Mouse (Mus musculus) heart, embryonic 15.5 days (tissue): Measurements from ENCODE around the gene Adcy9. TPM values are rescaled to one million over a fixed set of nuclear protein-coding genes. Genes with fewer than 3 reads are reported as not detected.

Experiments
- ATAC-seq: fragments of 200-750 bp; cut with Nextera tagmentation; replicated peaks from 2 replicates; pipeline ENCODE4 v1.8.0; 2017; ENCODE audit warnings: low read depth, moderate TSS enrichment; ENCODE audit not compliant: insufficient number of reproducible peaks, insufficient read depth, low FRiP score
- H3K27ac ChIP-seq: fragments of 300-500 bp; sonication (generic); 2 replicates; pipeline ENCODE4 v1.5.1; 2015; ENCODE audit warnings: mild to moderate bottlenecking, inconsistent platforms
- H3K27me3 ChIP-seq: fragments of 300-500 bp; sonication (generic); 2 replicates; pipeline ENCODE4 v1.6.1; 2015; ENCODE audit warnings: inconsistent platforms
- H3K36me3 ChIP-seq: fragments of 300-500 bp; sonication (generic); 2 replicates; pipeline ENCODE4 v1.6.1; 2015; ENCODE audit warnings: mild to moderate bottlenecking, inconsistent platforms
- H3K4me1 ChIP-seq: fragments of 300-500 bp; sonication (generic); replicated peaks from 2 replicates; pipeline ENCODE4 v1.6.1; 2015; ENCODE audit warnings: inconsistent platforms
- H3K4me2 ChIP-seq: fragments of 300-500 bp; sonication (generic); 2 replicates; pipeline ENCODE4 v1.6.1; 2015; ENCODE audit warnings: inconsistent platforms, mild to moderate bottlenecking, moderate library complexity
- H3K4me3 ChIP-seq: fragments of 300-500 bp; sonication (generic); 2 replicates; pipeline ENCODE4 v1.5.1; 2015; ENCODE audit warnings: mild to moderate bottlenecking, inconsistent platforms
- H3K9ac ChIP-seq: fragments of 300-500 bp; sonication (generic); 2 replicates; pipeline ENCODE4 v1.6.1; 2015; ENCODE audit warnings: mild to moderate bottlenecking, inconsistent platforms
- H3K9me3 ChIP-seq: fragments of 300-500 bp; sonication (generic); replicated peaks from 2 replicates; pipeline ENCODE4 v1.6.1; 2016; ENCODE audit warnings: inconsistent platforms
- WGBS: fragments of 180-500 bp; shearing (Covaris S2); methylation state at CpG from one replicate; pipeline ENCODE4 v1.1.7; 2015; ENCODE audit warnings: mixed read lengths; 5-methylcytosine and 5-hydroxymethylcytosine counted together
- polyA plus RNA-seq: library from polyadenylated mRNA; unstranded; fragments of >200 nt; fragmentation: Nextera tagmentation; extraction: Ambion mirVana; gene quantifications from 2 replicates; pipeline ENCODE4 v1.2.1, GENCODE M21; 2015

Gene Adcy9
- polyA plus RNA-seq, 1 experiment from 2014 or later, result 1.1 TPM

GRCm38 (mm10) chr16:4312018-4312417 lies 108.3 kb downstream of the Adcy9 start:
- Histone ChIP-seq H3K9me3 (no peaks in the 10 kb centered on the region), H3K4me3 (no peak overlapping the region), H3K27ac (no peak overlapping the region), H3K9ac (no peak overlapping the region), H3K27me3 (no peaks in the 10 kb centered on the region), H3K36me3 (no peaks in the 10 kb centered on the region), H3K4me1 (no peaks in the 10 kb centered on the region), H3K4me2 (no peak overlapping the region)
- ATAC-seq, result no peak
- WGBS, result 51% methylated on average over 2 of the region's 2 CpGs

DNA sequence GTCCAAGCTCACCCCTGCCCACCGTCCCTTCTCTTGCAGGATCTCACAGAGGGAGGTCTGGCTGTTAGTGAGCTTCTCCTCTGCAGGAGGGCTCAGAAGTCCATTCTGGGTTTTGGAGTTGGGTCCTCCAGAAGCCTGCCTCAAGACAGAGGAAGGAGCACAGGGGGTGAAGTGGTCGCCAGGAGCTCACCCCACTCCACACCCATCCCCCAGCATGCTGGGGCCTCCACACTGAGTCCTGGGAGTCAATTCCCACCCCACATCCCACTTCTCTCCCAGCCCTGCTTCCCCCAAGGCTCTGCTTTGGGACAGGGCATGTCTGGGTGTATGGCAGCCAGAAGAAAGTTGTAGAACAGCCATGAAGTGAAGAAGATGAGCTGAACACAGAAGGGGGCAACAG lies 108.7 kb downstream of the Adcy9 start:
- no peak overlapping the region for H3K4me2 ChIP-seq
- no peaks in the 10 kb centered on the region for H3K27me3 ChIP-seq
- H3K9me3 ChIP-seq, result no peaks in the 10 kb centered on the region
- no peak for ATAC-seq
- no peaks in the 10 kb centered on the region for H3K36me3 ChIP-seq
- H3K27ac ChIP-seq, result no peak overlapping the region
- no peak overlapping the region for H3K4me3 ChIP-seq
- no peak overlapping the region for H3K9ac ChIP-seq
- no peaks in the 10 kb centered on the region for H3K4me1 ChIP-seq
- WGBS, result 46% methylated on average over 2 of the region's 2 CpGs

DNA sequence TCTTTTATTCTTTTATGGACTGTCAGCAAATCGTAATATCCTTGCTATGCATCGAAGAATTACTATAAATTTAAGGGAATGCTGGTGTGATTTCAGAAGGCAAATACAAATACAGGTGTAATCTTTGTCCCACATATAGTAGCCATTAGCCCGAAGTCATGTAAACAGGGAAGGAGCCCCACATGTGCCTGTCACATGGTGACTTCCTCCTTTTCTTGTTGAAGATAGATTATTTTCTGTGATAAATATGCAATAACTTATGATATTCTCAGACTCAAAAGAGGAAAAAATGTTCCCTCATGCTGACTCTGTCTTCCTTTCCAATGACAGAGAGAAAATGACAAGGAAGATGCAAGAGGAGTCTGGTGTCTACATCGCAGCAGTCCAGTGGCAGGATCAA lies 112.5 kb downstream of the Adcy9 start:
- Histone ChIP-seq H3K36me3 (no peaks in the 10 kb centered on the region), H3K4me2 (no peak overlapping the region), H3K27ac (no peak overlapping the region), H3K9me3 (no peaks in the 10 kb centered on the region), H3K27me3 (no peaks in the 10 kb centered on the region), H3K9ac (no peak overlapping the region), H3K4me3 (no peak overlapping the region), H3K4me1 (no peaks in the 10 kb centered on the region)
- WGBS, result 83% methylated on average over 4 of the region's 4 CpGs
- no peak for ATAC-seq

- no peak for ATAC-seq
- H3K4me2 ChIP-seq, result no peak overlapping the region
- H3K27me3 ChIP-seq, result no peaks in the 10 kb centered on the region
- H3K36me3 ChIP-seq, result no peaks in the 10 kb centered on the region
- no peaks in the 10 kb centered on the region for H3K4me1 ChIP-seq
- no peak overlapping the region for H3K9ac ChIP-seq
- 65% methylated on average over 12 of the region's 12 CpGs for WGBS
- H3K27ac ChIP-seq, result no peak overlapping the region
- no peak overlapping the region for H3K4me3 ChIP-seq
- no peaks in the 10 kb centered on the region for H3K9me3 ChIP-seq
These were observed 115.9 kb downstream of the Adcy9 start for GRCm38 (mm10) chr16:4304176-4304922.

GRCm38 (mm10) chr16:4303554-4303953 lies 116.7 kb downstream of the Adcy9 start:
- no peak overlapping the region for H3K4me3 ChIP-seq
- 71% methylated on average over 5 of the region's 5 CpGs for WGBS
- H3K27ac ChIP-seq, result no peak overlapping the region
- no peak for ATAC-seq
- no peaks in the 10 kb centered on the region for H3K27me3 ChIP-seq
- H3K4me1 ChIP-seq, result no peaks in the 10 kb centered on the region
- no peak overlapping the region for H3K4me2 ChIP-seq
- no peak overlapping the region for H3K9ac ChIP-seq
- H3K36me3 ChIP-seq, result no peaks in the 10 kb centered on the region
- no peaks in the 10 kb centered on the region for H3K9me3 ChIP-seq

DNA sequence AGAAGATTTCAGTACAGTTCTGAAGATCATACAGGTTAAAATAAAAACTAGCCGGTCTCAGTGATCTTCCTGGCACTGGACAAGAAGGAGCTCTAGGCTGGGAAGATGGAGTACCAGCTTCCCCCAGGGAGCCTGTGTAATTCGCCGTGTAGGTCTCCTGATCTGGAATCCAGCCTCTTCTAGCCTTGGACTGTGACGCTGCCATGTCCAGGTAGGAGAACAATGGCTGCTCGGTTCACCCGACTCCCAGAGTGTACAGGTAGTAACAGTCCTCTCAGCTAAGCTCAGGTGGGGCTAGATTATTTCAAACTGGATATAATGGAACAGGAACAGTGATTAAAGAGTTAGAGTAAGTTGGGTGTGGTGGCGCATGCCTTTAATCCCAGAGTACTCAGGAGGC lies 120.0 kb downstream of the Adcy9 start:
- ATAC-seq, result no peak
- no peak overlapping the region for H3K4me2 ChIP-seq
- no peaks in the 10 kb centered on the region for H3K4me1 ChIP-seq
- no peaks in the 10 kb centered on the region for H3K36me3 ChIP-seq
- H3K9ac ChIP-seq, result no peak overlapping the region
- H3K27ac ChIP-seq, result no peak overlapping the region
- no peaks in the 10 kb centered on the region for H3K27me3 ChIP-seq
- 87% methylated on average over 7 of the region's 7 CpGs for WGBS
- H3K9me3 ChIP-seq, result no peaks in the 10 kb centered on the region
- H3K4me3 ChIP-seq, result no peak overlapping the region

DNA sequence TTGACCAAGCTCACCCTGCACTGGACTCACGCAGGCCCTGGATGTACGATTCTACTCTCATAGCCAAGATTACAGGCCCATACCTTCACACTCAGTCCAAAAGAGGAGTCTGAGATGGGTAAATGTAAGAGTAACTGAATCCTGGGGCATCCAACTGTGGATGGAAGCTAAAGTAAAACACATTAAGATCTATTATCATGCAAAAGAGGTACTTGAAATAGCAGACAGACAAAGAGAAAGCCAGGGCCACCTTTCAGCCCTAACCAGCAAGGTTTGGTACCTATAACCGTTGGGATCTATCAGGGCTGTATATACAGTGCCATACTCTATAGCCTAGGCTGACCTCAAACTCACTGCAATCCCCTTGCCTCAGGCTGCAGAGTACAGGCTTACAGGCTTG lies 127.0 kb downstream of the Adcy9 start:
- Histone ChIP-seq H3K4me2 (no peak overlapping the region), H3K4me1 (no peaks in the 10 kb centered on the region), H3K27ac (no peak overlapping the region), H3K36me3 (no peaks in the 10 kb centered on the region), H3K27me3 (no peaks in the 10 kb centered on the region), H3K4me3 (no peak overlapping the region), H3K9ac (no peak overlapping the region), H3K9me3 (no peaks in the 10 kb centered on the region)
- no peak for ATAC-seq
- 79% methylated on average over 3 of the region's 3 CpGs for WGBS

DNA sequence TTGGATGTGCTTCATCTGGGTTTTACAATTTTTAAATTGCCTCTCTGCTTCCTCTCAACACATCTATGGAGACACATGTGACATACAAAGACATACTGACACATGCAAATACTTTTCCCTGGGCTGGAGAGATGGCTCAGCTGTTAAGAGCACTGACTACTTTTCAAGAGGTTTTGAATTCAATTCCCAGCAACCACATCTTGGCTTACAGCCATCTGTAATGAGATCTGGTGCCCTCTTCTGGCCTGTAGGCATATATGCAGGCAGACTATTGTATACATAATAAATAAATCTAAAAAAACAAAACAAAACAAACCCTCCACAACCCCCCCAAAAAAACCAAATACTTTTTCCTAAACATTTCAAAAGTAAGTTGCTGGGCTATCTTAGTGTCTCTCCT lies 130.8 kb downstream of the Adcy9 start:
- no peaks in the 10 kb centered on the region for H3K27me3 ChIP-seq
- no peak overlapping the region for H3K9ac ChIP-seq
- no peak overlapping the region for H3K4me3 ChIP-seq
- peaks cover 3% of the 10 kb centered on the region; the same call in 1 of the 2 replicates for H3K4me1 ChIP-seq
- ATAC-seq, result no peak
- no peaks in the 10 kb centered on the region for H3K9me3 ChIP-seq
- no peak overlapping the region for H3K27ac ChIP-seq
- H3K36me3 ChIP-seq, result no peaks in the 10 kb centered on the region
- no peak overlapping the region for H3K4me2 ChIP-seq

- Histone ChIP-seq H3K27me3 (no peaks in the 10 kb centered on the region), H3K4me1 (peaks cover 3% of the 10 kb centered on the region; the same call in 1 of the 2 replicates), H3K4me2 (no peak overlapping the region), H3K27ac (no peak overlapping the region), H3K9ac (no peak overlapping the region), H3K4me3 (no peak overlapping the region), H3K9me3 (no peaks in the 10 kb centered on the region), H3K36me3 (no peaks in the 10 kb centered on the region)
- ATAC-seq, result no peak
- WGBS, result 79% methylated on average over 7 of the region's 7 CpGs
These were observed 133.7 kb downstream of the Adcy9 start for GRCm38 (mm10) chr16:4286593-4286992.

DNA sequence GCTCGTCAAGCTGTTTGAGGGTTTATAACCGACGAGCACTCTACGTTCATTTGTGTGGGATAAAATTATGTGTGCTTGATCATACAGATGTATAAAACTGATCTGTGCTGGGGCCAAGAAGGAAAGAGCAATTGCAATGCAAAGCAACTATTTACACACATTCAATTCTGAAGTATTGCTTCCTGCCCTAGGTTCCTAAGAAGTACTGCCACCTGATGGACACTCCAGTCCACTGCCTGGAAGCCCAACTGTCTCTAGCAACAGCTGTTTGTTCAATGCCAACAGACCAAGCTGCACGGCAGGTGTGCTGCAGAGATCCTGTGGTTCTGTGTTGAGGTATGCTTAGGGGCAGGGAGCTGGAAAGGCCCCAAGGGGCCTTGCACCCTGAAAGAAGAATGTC lies 135.0 kb downstream of the Adcy9 start:
- H3K27me3 ChIP-seq, result no peaks in the 10 kb centered on the region
- H3K4me3 ChIP-seq, result no peak overlapping the region
- no peaks in the 10 kb centered on the region for H3K36me3 ChIP-seq
- no peak overlapping the region for H3K27ac ChIP-seq
- H3K4me1 ChIP-seq, result peaks cover 3% of the 10 kb centered on the region; the same call in 1 of the 2 replicates
- no peak overlapping the region for H3K9ac ChIP-seq
- WGBS, result 56% methylated on average over 5 of the region's 5 CpGs
- H3K4me2 ChIP-seq, result no peak overlapping the region
- ATAC-seq, result no peak
- H3K9me3 ChIP-seq, result no peaks in the 10 kb centered on the region

- 79% methylated on average over 11 of the region's 11 CpGs for WGBS
- no peak overlapping the region for H3K27ac ChIP-seq
These were observed 136.9 kb downstream of the Adcy9 start for GRCm38 (mm10) chr16:4283267-4283851.

GRCm38 (mm10) chr16:4281470-4281869 lies 138.8 kb downstream of the Adcy9 start:
- ATAC-seq, result no peak
- Histone ChIP-seq H3K9me3 (no peaks in the 10 kb centered on the region), H3K4me1 (peaks cover 3% of the 10 kb centered on the region; the same call in 1 of the 2 replicates), H3K4me3 (no peak overlapping the region), H3K27ac (no peak overlapping the region), H3K36me3 (no peaks in the 10 kb centered on the region), H3K27me3 (no peaks in the 10 kb centered on the region), H3K9ac (no peak overlapping the region), H3K4me2 (no peak overlapping the region)
- 71% methylated on average over 4 of the region's 4 CpGs for WGBS

More at GRCm38 (mm10) chr16:4283267-4283851, 136.9 kb downstream of the Adcy9 start:
- Histone ChIP-seq H3K4me2 (no peak overlapping the region), H3K4me1 (peaks cover 3% of the 10 kb centered on the region; the same call in 1 of the 2 replicates), H3K36me3 (no peaks in the 10 kb centered on the region), H3K9ac (no peak overlapping the region), H3K27me3 (no peaks in the 10 kb centered on the region), H3K4me3 (no peak overlapping the region), H3K9me3 (no peaks in the 10 kb centered on the region)
- no peak for ATAC-seq
